Mouse (Mus musculus) midbrain, embryonic 15.5 days (tissue): ENCODE measurements around the gene Spop. TPM values are rescaled to one million over a fixed set of nuclear protein-coding genes. Genes with fewer than 3 reads are reported as not detected.

ENCODE experiments used
- ATAC-seq: fragments of 200-750 bp; cut with Nextera tagmentation; replicated peaks from 2 replicates; pipeline ENCODE4 v1.8.0; 2017; ENCODE audit warnings: moderate TSS enrichment
- H3K27ac ChIP-seq: fragments of 300-500 bp; sonication (generic); 2 replicates; pipeline ENCODE4 v1.5.1; 2015; ENCODE audit warnings: mild to moderate bottlenecking, inconsistent platforms
- H3K27me3 ChIP-seq: fragments of 300-500 bp; sonication (generic); replicated peaks from 2 replicates; pipeline ENCODE4 v1.6.1; 2015; ENCODE audit warnings: inconsistent platforms
- H3K36me3 ChIP-seq: fragments of 300-500 bp; sonication (generic); replicated peaks from 2 replicates; pipeline ENCODE4 v1.6.1; 2015; ENCODE audit warnings: inconsistent platforms
- H3K4me1 ChIP-seq: fragments of 300-500 bp; sonication (generic); 2 replicates; pipeline ENCODE4 v1.6.1; 2015; ENCODE audit warnings: inconsistent platforms
- H3K4me2 ChIP-seq: fragments of 300-500 bp; sonication (generic); 2 replicates; pipeline ENCODE4 v1.6.1; 2015; ENCODE audit warnings: inconsistent platforms, mild to moderate bottlenecking, moderate library complexity
- H3K4me3 ChIP-seq: fragments of 300-500 bp; sonication (generic); 2 replicates; pipeline ENCODE4 v1.5.1; 2015; ENCODE audit warnings: mild to moderate bottlenecking, inconsistent platforms
- H3K9ac ChIP-seq: fragments of 300-500 bp; sonication (generic); 2 replicates; pipeline ENCODE4 v1.6.1; 2015; ENCODE audit warnings: mild to moderate bottlenecking, inconsistent platforms
- H3K9me3 ChIP-seq: fragments of 300-500 bp; sonication (generic); 2 replicates; pipeline ENCODE4 v1.6.1; 2016; ENCODE audit warnings: inconsistent platforms
- WGBS: fragments of 180-500 bp; shearing (Covaris S2); methylation state at CpG from one replicate; pipeline ENCODE4 v1.1.7; 2015; ENCODE audit warnings: mixed read lengths; 5-methylcytosine and 5-hydroxymethylcytosine counted together
- polyA plus RNA-seq: library from polyadenylated mRNA; unstranded; fragments of >200 nt; fragmentation: Nextera tagmentation; extraction: Ambion mirVana; gene quantifications from 2 replicates; pipeline ENCODE4 v1.2.1, GENCODE M21; 2015

The Spop gene
- polyA plus RNA-seq, 1 experiment from 2014 or later = 234 TPM

- no peaks in the 10 kb centered on the region for H3K36me3 ChIP-seq
These were observed 32.9 kb downstream of the Spop start for GRCm38 (mm10) chr11:95446580-95447305.

DNA sequence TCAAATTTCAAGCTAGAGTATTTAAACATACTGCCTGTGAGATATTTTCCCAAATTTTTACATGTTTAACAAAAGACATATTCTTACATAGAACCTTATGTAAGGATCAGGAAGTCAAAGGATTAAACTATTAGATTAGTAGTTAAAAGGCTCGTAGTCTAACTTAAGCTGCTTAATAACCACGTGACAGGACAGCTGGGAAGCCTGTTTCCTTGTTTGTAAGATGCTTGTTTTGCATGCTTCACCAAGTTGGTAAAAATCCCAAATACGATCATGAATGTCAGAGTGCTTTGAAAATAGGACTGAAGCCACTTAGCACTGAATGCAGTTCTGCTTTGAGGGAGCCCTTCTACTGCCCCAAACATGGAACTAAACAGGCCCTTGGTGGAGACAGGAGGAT, 34.5 kb downstream of the Spop start:
- no peak overlapping the region for H3K4me3 ChIP-seq
- peaks cover 13% of the 10 kb centered on the region for H3K4me1 ChIP-seq
- WGBS = 22% methylated on average over 3 of the region's 3 CpGs
- no peak overlapping the region for H3K4me2 ChIP-seq
- no peaks in the 10 kb centered on the region for H3K36me3 ChIP-seq
- no peaks in the 10 kb centered on the region for H3K9me3 ChIP-seq
- no peak overlapping the region for H3K9ac ChIP-seq
- no peaks in the 10 kb centered on the region for H3K27me3 ChIP-seq
- no peak overlapping the region for H3K27ac ChIP-seq
- ATAC-seq = no peak

More at GRCm38 (mm10) chr11:95446580-95447305, 32.9 kb downstream of the Spop start:
- Histone ChIP-seq H3K27ac (no peak overlapping the region), H3K9ac (no peak overlapping the region), H3K4me1 (peaks cover 13% of the 10 kb centered on the region), H3K27me3 (no peaks in the 10 kb centered on the region), H3K9me3 (no peaks in the 10 kb centered on the region), H3K4me2 (no peak overlapping the region), H3K4me3 (no peak overlapping the region)
- ATAC-seq = no peak
- WGBS = 97% methylated on average over 6 of the region's 6 CpGs

- Histone ChIP-seq H3K4me3 (no peak overlapping the region), H3K9ac (no peak overlapping the region), H3K27ac (no peak overlapping the region), H3K27me3 (no peaks in the 10 kb centered on the region), H3K4me2 (no peak overlapping the region), H3K9me3 (no peaks in the 10 kb centered on the region), H3K4me1 (no peaks in the 10 kb centered on the region), H3K36me3 (no peaks in the 10 kb centered on the region)
- no peak for ATAC-seq
- 71% methylated on average over 8 of the region's 8 CpGs for whole genome bisulfite sequencing
These were observed 41.5 kb downstream of the Spop start for GRCm38 (mm10) chr11:95455331-95455730.

GRCm38 (mm10) chr11:95460872-95461271, 47.0 kb downstream of the Spop start:
- Histone ChIP-seq H3K36me3 (no peaks in the 10 kb centered on the region), H3K4me1 (no peaks in the 10 kb centered on the region), H3K4me2 (no peak overlapping the region), H3K9me3 (no peaks in the 10 kb centered on the region), H3K27ac (no peak overlapping the region), H3K27me3 (no peaks in the 10 kb centered on the region), H3K4me3 (no peak overlapping the region), H3K9ac (no peak overlapping the region)
- 85% methylated on average over 2 of the region's 2 CpGs for WGBS
- ATAC-seq = no peak

GRCm38 (mm10) chr11:95462168-95462567, 48.3 kb downstream of the Spop start:
- H3K27ac ChIP-seq = no peak overlapping the region
- no peak overlapping the region for H3K4me3 ChIP-seq
- ATAC-seq = no peak
- no peaks in the 10 kb centered on the region for H3K36me3 ChIP-seq
- H3K9ac ChIP-seq = no peak overlapping the region
- no peak overlapping the region for H3K4me2 ChIP-seq
- no peaks in the 10 kb centered on the region for H3K9me3 ChIP-seq
- WGBS = 91% methylated on average over 3 of the region's 3 CpGs
- no peaks in the 10 kb centered on the region for H3K4me1 ChIP-seq
- H3K27me3 ChIP-seq = no peaks in the 10 kb centered on the region

DNA sequence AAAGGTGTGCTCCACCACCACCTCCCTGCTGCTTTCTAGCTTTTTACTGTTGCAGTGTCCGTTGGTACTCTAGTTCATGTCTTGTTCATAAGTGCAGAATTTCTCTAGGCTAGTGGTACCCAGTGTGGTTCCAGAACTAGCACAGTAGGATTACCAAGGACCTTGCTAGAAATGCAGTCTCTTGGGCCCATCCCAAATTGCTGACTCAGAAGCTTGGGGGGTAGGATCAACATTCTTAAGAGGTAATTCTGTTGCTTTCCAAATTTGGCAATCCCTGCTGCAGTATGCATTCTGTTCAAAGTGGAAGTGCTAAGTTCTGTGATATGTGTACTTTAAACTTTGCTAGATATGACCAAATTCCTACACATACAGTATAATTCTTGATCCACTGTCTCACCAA, 53.9 kb downstream of the Spop start:
- Histone ChIP-seq H3K27ac (no peak overlapping the region), H3K36me3 (no peaks in the 10 kb centered on the region), H3K4me3 (no peak overlapping the region), H3K4me1 (no peaks in the 10 kb centered on the region), H3K4me2 (no peak overlapping the region), H3K9me3 (no peaks in the 10 kb centered on the region), H3K27me3 (no peaks in the 10 kb centered on the region), H3K9ac (no peak overlapping the region)
- WGBS = 92% methylated on average over 1 of the region's 1 CpGs
- no peak for ATAC-seq

GRCm38 (mm10) chr11:95472942-95473341, 59.1 kb downstream of the Spop start:
- H3K27me3 ChIP-seq = no peaks in the 10 kb centered on the region
- no peak for ATAC-seq
- no peaks in the 10 kb centered on the region for H3K9me3 ChIP-seq
- H3K9ac ChIP-seq = no peak overlapping the region
- H3K4me2 ChIP-seq = no peak overlapping the region
- H3K4me3 ChIP-seq = no peak overlapping the region
- WGBS = 91% methylated on average over 2 of the region's 2 CpGs
- no peaks in the 10 kb centered on the region for H3K4me1 ChIP-seq
- H3K36me3 ChIP-seq = peaks cover 7% of the 10 kb centered on the region; the same call in 1 of the 2 replicates
- no peak overlapping the region for H3K27ac ChIP-seq

GRCm38 (mm10) chr11:95473456-95473855, 59.6 kb downstream of the Spop start:
- no peak overlapping the region for H3K27ac ChIP-seq
- H3K4me3 ChIP-seq = no peak overlapping the region
- H3K27me3 ChIP-seq = no peaks in the 10 kb centered on the region
- H3K9me3 ChIP-seq = no peaks in the 10 kb centered on the region
- H3K36me3 ChIP-seq = peaks cover 7% of the 10 kb centered on the region; the same call in 1 of the 2 replicates
- H3K4me2 ChIP-seq = no peak overlapping the region
- no peak overlapping the region for H3K9ac ChIP-seq
- WGBS = 100% methylated on average over 1 of the region's 1 CpGs
- ATAC-seq = no peak
- no peaks in the 10 kb centered on the region for H3K4me1 ChIP-seq

GRCm38 (mm10) chr11:95476323-95476722, 62.4 kb downstream of the Spop start:
- Histone ChIP-seq H3K4me1 (no peaks in the 10 kb centered on the region), H3K27ac (no peak overlapping the region), H3K27me3 (no peaks in the 10 kb centered on the region), H3K4me3 (no peak overlapping the region), H3K4me2 (no peak overlapping the region), H3K36me3 (peaks cover 7% of the 10 kb centered on the region; the same call in 1 of the 2 replicates), H3K9ac (no peak overlapping the region), H3K9me3 (no peaks in the 10 kb centered on the region)
- ATAC-seq = no peak
- 91% methylated on average over 7 of the region's 7 CpGs for WGBS

GRCm38 (mm10) chr11:95479458-95479857, 65.6 kb downstream of the Spop start:
- H3K36me3 ChIP-seq = peaks cover 4% of the 10 kb centered on the region; the same call in 1 of the 2 replicates
- no peaks in the 10 kb centered on the region for H3K9me3 ChIP-seq
- WGBS = 83% methylated on average over 4 of the region's 4 CpGs
- H3K27ac ChIP-seq = no peak overlapping the region
- no peak overlapping the region for H3K4me2 ChIP-seq
- no peaks in the 10 kb centered on the region for H3K4me1 ChIP-seq
- H3K9ac ChIP-seq = no peak overlapping the region
- ATAC-seq = no peak
- no peak overlapping the region for H3K4me3 ChIP-seq
- no peaks in the 10 kb centered on the region for H3K27me3 ChIP-seq

- no peak overlapping the region for H3K27ac ChIP-seq
- WGBS = 90% methylated on average over 4 of the region's 4 CpGs
- ATAC-seq = no peak
These were observed 66.8 kb downstream of the Spop start for GRCm38 (mm10) chr11:95480662-95481061.

DNA sequence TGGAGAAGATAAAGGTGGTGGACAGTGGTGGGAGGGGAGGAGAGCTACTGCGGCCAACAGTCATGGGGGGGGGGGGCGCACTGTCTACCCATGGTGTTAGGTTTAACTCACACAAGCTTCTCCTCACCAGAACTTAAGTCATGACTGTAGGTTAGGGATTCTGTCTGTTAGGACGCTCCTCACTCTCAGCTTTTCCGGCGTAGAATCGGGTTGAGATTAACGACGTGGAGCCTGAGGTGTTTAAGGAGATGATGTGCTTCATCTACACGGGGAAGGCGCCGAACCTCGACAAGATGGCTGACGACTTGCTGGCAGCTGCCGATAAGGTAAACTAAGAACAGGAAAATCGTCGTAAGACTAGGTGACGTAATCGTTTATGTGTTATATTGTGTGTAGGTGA, 71.8 kb downstream of the Spop start:
- H3K27me3 ChIP-seq = no peaks in the 10 kb centered on the region
- 97% methylated on average over 18 of the region's 18 CpGs for WGBS

More at GRCm38 (mm10) chr11:95480662-95481061, 66.8 kb downstream of the Spop start:
- Histone ChIP-seq H3K9ac (no peak overlapping the region), H3K4me2 (no peak overlapping the region), H3K36me3 (peaks cover 5% of the 10 kb centered on the region; the same call in 1 of the 2 replicates), H3K9me3 (no peaks in the 10 kb centered on the region), H3K4me3 (no peak overlapping the region), H3K27me3 (no peaks in the 10 kb centered on the region), H3K4me1 (no peaks in the 10 kb centered on the region)

GRCm38 (mm10) chr11:95487237-95487636, 73.4 kb downstream of the Spop start:
- Histone ChIP-seq H3K4me1 (no peaks in the 10 kb centered on the region), H3K36me3 (peaks cover 5% of the 10 kb centered on the region; the same call in 1 of the 2 replicates), H3K4me3 (no peak overlapping the region), H3K4me2 (no peak overlapping the region), H3K27me3 (no peaks in the 10 kb centered on the region), H3K9ac (no peak overlapping the region), H3K27ac (no peak overlapping the region), H3K9me3 (no peaks in the 10 kb centered on the region)
- 96% methylated on average over 2 of the region's 2 CpGs for WGBS
- no peak for ATAC-seq

More for the DNA sequence above, 71.8 kb downstream of the Spop start:
- no peak overlapping the region for H3K4me2 ChIP-seq
- ATAC-seq = no peak
- H3K4me1 ChIP-seq = no peaks in the 10 kb centered on the region
- no peak overlapping the region for H3K4me3 ChIP-seq
- H3K9ac ChIP-seq = no peak overlapping the region
- no peaks in the 10 kb centered on the region for H3K9me3 ChIP-seq
- H3K27ac ChIP-seq = no peak overlapping the region
- H3K36me3 ChIP-seq = peaks cover 5% of the 10 kb centered on the region; the same call in 1 of the 2 replicates
